Mouse (Mus musculus) myocyte (in vitro differentiated cells): ENCODE results near the gene Nfam1. TPM values are rescaled to one million over a fixed set of nuclear protein-coding genes. Genes with fewer than 3 reads are reported as not detected.
"Not testable (repeated sequence)": the region's sequence is repeated elsewhere in the genome, so short reads cannot be mapped to it uniquely, and the experiment has no call there.

Experiments
- H3K27me3 ChIP-seq: one replicate; pipeline ENCODE4 v1.6.1; 2011; ENCODE audit not compliant: control insufficient read depth, insufficient read depth, insufficient read length
- H3K36me3 ChIP-seq: one replicate; pipeline ENCODE4 v1.6.1; 2011; ENCODE audit not compliant: control insufficient read depth, insufficient read depth
- H3K4me2 ChIP-seq: one replicate; pipeline ENCODE4 v1.6.1; 2011; ENCODE audit warnings: low read depth, control low read depth
- H3K4me3 ChIP-seq: one replicate; pipeline ENCODE4 v1.5.1; 2011; ENCODE audit warnings: mild to moderate bottlenecking, control low read depth, moderate library complexity
- H3K79me2 ChIP-seq: one replicate; pipeline ENCODE4 v1.6.1; 2011; ENCODE audit not compliant: control insufficient read depth, insufficient read depth
- H3ac ChIP-seq: one replicate; pipeline ENCODE4 v1.6.1; 2011; ENCODE audit not compliant: control insufficient read depth, insufficient read length
- CEBPB ChIP-seq: IDR thresholded peaks from 2 replicates; pipeline ENCODE4 v1.6.1; 2011; ENCODE audit warnings: mild to moderate bottlenecking, moderate library complexity; ENCODE audit not compliant: poor library complexity, insufficient read depth, severe bottlenecking
- E2F4 ChIP-seq: IDR thresholded peaks from one replicate; pipeline ENCODE4 v1.6.1; 2011; ENCODE audit warnings: mild to moderate bottlenecking, control low read depth, moderate library complexity; ENCODE audit not compliant: insufficient read depth
- MAX ChIP-seq: IDR thresholded peaks from one replicate; pipeline ENCODE4 v1.6.1; 2011; ENCODE audit warnings: low read depth, mild to moderate bottlenecking, control low read depth
- MYOD1 ChIP-seq, 3 experiments: IDR thresholded peaks; one replicate each; pipeline ENCODE4 v1.6.1; 2011; ENCODE audit warnings: control low read depth in 2 of 3, low read depth in 2 of 3, mild to moderate bottlenecking in 2 of 3, moderate library complexity in 1 of 3; ENCODE audit not compliant: insufficient read length in 2 of 3, control insufficient read depth in 1 of 3
- MYOG ChIP-seq, 3 experiments: IDR thresholded peaks; one replicate each; pipeline ENCODE4 v1.6.1; 2011; ENCODE audit warnings: control low read depth in 2 of 3, low read depth in 2 of 3, mild to moderate bottlenecking in 2 of 3; ENCODE audit not compliant: insufficient read length in 2 of 3, control insufficient read depth in 1 of 3, insufficient read depth in 1 of 3
- POLR2A ChIP-seq: IDR thresholded peaks from one replicate; pipeline ENCODE4 v1.6.1; 2011; ENCODE audit warnings: low read depth, mild to moderate bottlenecking, control low read depth, moderate library complexity; ENCODE audit not compliant: insufficient read length
- POLR2AphosphoS2 ChIP-seq: IDR thresholded peaks from one replicate; pipeline ENCODE4 v1.6.1; 2011; ENCODE audit warnings: low read depth, control low read depth; ENCODE audit not compliant: insufficient read length
- REST ChIP-seq: IDR thresholded peaks from one replicate; pipeline ENCODE4 v1.6.1; 2011; ENCODE audit warnings: mild to moderate bottlenecking, control low read depth, moderate library complexity; ENCODE audit not compliant: insufficient read depth, insufficient read length
- SRF ChIP-seq: IDR thresholded peaks from one replicate; pipeline ENCODE4 v1.6.1; 2011; ENCODE audit warnings: low read depth; ENCODE audit not compliant: control insufficient read depth, insufficient read length
- TCF12 ChIP-seq: IDR thresholded peaks from one replicate; pipeline ENCODE4 v1.6.1; 2011; ENCODE audit warnings: mild to moderate bottlenecking, control low read depth; ENCODE audit not compliant: poor library complexity, insufficient read depth, severe bottlenecking
- TCF3 ChIP-seq: IDR thresholded peaks from one replicate; pipeline ENCODE4 v1.6.1; 2011; ENCODE audit warnings: low read depth, control low read depth; ENCODE audit not compliant: insufficient read length
- USF1 ChIP-seq: IDR thresholded peaks from one replicate; pipeline ENCODE4 v1.6.1; 2011; ENCODE audit warnings: low read depth, mild to moderate bottlenecking, control low read depth, moderate library complexity
- polyA plus RNA-seq: library from polyadenylated mRNA; unstranded; fragments of >200 nt; fragmentation: generic; extraction: Trizol; gene quantifications from one replicate; pipeline ENCODE4 v1.2.1, GENCODE M21; 2012; ENCODE audit warnings: missing spikeins

Nfam1 gene
- polyA plus RNA-seq, 1 experiment: not detected

DNA sequence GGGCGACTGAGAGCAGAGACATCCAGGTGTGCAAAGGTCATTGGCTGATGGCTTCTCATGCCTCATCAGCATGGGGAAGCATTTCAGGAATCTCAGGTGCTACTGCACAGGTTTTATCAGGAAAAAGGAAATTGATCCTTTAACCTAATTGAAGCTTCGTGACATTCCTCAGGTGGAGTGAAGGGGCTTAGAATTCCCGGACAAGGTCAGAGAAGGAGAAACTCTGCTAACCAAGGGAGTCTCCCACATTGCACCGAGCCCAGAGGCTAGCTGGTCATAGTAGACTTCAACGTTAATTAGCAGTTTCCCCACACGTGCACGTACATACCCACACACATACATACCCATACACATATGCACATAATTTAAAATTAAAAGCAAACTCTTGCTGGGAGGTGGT lies 13.6 kb upstream of the Nfam1 start:
- no peak overlapping the region for H3ac ChIP-seq
- H3K27me3 ChIP-seq: peaks cover 51% of the 10 kb centered on the region
- H3K4me3 ChIP-seq: no peak overlapping the region
- H3K79me2 ChIP-seq: no peaks in the 10 kb centered on the region
- no peak overlapping the region for H3K4me2 ChIP-seq
- no peaks in the 10 kb centered on the region for H3K36me3 ChIP-seq
- TF ChIP-seq SRF: no peak
- no peak for TF ChIP-seq POLR2A
- TF ChIP-seq MYOG (IDR thresholded peaks at IDR 0.05; ENCODE audit: control insufficient read depth in 1 of 3, insufficient read depth in 1 of 3, insufficient read length in 2 of 3, low read depth in 2 of 3): no peak
- TF ChIP-seq E2F4: no peak
- TF ChIP-seq REST: no peak
- no peak for TF ChIP-seq MAX
- TF ChIP-seq CEBPB: no peak

- TF ChIP-seq TCF12 (no peak), POLR2A (no peak), REST (no peak), MYOD1 (IDR thresholded peaks at IDR 0.05; ENCODE audit: control insufficient read depth in 1 of 3, insufficient read length in 2 of 3, low read depth in 2 of 3) (no peak), E2F4 (no peak), TCF3 (no peak), MAX (no peak), POLR2AphosphoS2 (no peak), CEBPB (no peak), USF1 (no peak), MYOG (IDR thresholded peaks at IDR 0.05; ENCODE audit: control insufficient read depth in 1 of 3, insufficient read depth in 1 of 3, insufficient read length in 2 of 3, low read depth in 2 of 3) (no peak), SRF (no peak)
- Histone ChIP-seq H3K4me3 (no peak overlapping the region), H3ac (no peak overlapping the region), H3K36me3 (no peaks in the 10 kb centered on the region), H3K4me2 (no peak overlapping the region), H3K27me3 (peaks cover 53% of the 10 kb centered on the region), H3K79me2 (no peaks in the 10 kb centered on the region)
Observed at GRCm38 (mm10) chr15:83046308-83046707, 13.2 kb upstream of the Nfam1 start.

DNA sequence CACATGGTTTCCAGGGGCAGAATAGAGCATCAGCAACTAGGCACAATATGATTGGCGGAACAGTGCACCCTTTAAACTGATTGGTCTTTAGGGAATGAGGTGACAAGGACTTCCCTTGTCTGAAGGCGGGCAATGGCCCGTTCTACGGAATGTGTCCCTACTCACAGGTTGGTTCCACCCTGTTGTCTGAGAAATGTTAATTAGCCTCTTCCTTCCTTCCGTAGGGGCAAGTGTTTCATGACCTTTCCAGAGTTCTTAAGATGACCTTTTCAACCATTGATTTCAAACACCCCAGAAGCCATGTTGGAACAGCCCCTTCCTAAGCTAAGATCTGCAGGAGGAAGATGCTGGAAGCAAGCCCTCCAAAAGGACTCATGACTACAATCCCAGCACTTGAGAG lies 12.5 kb upstream of the Nfam1 start:
- H3ac ChIP-seq, H3K4me3 ChIP-seq, H3K36me3 ChIP-seq, H3K79me2 ChIP-seq, H3K4me2 ChIP-seq: not testable (repeated sequence)
- H3K27me3 ChIP-seq: peaks cover 58% of the 10 kb centered on the region

DNA sequence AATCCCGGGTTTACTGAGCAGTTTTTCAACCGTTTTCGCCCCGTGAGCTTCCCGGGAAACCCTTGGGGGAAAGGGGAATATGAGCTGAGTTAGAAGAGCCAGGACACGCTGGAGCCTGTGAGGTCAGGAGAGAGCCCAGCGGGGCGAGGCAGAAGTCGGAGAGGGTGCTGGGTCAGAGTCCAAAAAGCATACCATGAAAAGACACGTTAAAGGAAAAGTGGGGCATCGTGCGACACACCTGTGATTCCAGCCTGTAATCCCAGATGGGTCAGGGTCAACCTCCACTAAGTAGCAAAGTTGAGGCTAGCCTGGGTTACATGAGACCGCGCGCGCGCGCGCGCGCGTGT lies 10.2 kb upstream of the Nfam1 start:
- peaks cover 67% of the 10 kb centered on the region for H3K27me3 ChIP-seq
- no peak overlapping the region for H3K4me2 ChIP-seq
- no peaks in the 10 kb centered on the region for H3K36me3 ChIP-seq
- H3K4me3 ChIP-seq: no peak overlapping the region
- no peak for TF ChIP-seq TCF3
- TF ChIP-seq POLR2AphosphoS2: no peak
- TF ChIP-seq E2F4: no peak
- no peak for TF ChIP-seq MAX
- TF ChIP-seq SRF: no peak
- no peak for TF ChIP-seq MYOG (IDR thresholded peaks at IDR 0.05; ENCODE audit: control insufficient read depth in 1 of 3, insufficient read depth in 1 of 3, insufficient read length in 2 of 3, low read depth in 2 of 3)
- no peak for TF ChIP-seq USF1
- no peak for TF ChIP-seq POLR2A
- TF ChIP-seq CEBPB: no peak
- TF ChIP-seq MYOD1 (IDR thresholded peaks at IDR 0.05; ENCODE audit: control insufficient read depth in 1 of 3, insufficient read length in 2 of 3, low read depth in 2 of 3): no peak
- no peak for TF ChIP-seq REST
- no peak for TF ChIP-seq TCF12
- no peaks in the 10 kb centered on the region for H3K79me2 ChIP-seq
- H3ac ChIP-seq: no peak overlapping the region

GRCm38 (mm10) chr15:83042655-83043361 lies 9.7 kb upstream of the Nfam1 start:
- TF ChIP-seq MYOD1 (IDR thresholded peaks at IDR 0.05; ENCODE audit: control insufficient read depth in 1 of 3, insufficient read length in 2 of 3, low read depth in 2 of 3) (no peak), USF1 (no peak), POLR2A (no peak), CEBPB (no peak), SRF (no peak), POLR2AphosphoS2 (no peak), TCF12 (no peak), TCF3 (no peak), MAX (no peak), MYOG (IDR thresholded peaks at IDR 0.05; ENCODE audit: control insufficient read depth in 1 of 3, insufficient read depth in 1 of 3, insufficient read length in 2 of 3, low read depth in 2 of 3) (no peak), E2F4 (no peak), REST (no peak)
- Histone ChIP-seq H3ac (no peak overlapping the region), H3K4me2 (no peak overlapping the region), H3K4me3 (no peak overlapping the region), H3K79me2 (no peaks in the 10 kb centered on the region), H3K36me3 (no peaks in the 10 kb centered on the region), H3K27me3 (peaks cover 62% of the 10 kb centered on the region)
